Mouse (Mus musculus): ENCODE measurements around the gene Zscan18. TPM values are rescaled to one million over a fixed set of nuclear protein-coding genes. Genes with fewer than 3 reads are reported as not detected.

Gene Zscan18
- polyA plus RNA-seq, 1 experiment from 2014 or later: 4.4 TPM

DNA sequence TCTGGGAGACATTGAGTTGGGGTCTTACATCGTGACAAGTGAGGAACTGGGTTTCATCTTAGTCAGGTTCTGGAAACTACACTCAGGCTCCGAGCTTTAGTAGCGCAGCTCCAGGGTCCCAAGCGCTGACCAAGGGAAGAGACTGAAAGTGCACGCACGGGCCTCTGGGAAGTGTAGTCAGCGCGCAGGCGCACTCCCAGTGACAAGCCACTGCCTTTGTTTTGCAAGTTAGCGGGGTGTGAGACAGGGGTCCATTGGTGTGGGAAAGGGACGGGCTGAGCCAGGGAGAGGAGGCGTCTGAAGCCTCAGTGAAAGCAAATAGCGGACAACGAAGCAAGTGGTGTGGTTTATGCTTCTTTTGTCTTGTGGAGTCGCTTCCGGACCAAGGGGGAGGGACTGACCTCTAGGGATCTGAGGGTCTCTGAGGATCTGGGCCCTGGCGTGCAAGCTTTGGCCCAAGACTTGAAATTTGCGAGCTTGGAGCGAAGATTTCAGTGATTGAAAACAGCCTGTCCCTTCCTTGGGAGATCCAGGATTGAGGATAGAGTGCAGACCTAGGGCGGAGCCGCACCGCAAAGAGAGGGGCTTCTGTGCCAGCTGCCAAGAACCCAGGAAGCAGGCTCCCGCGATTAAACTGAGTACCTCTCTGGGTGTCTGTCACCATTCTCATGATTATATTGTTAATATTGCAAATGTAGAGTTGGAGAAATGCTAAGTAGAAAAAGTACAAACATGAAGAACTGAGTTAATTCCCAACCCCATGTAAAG lies 53.8 kb downstream of the Zscan18 start:
- Histone ChIP-seq H3K4me3 (ENCODE audit: low read length) (peak overlapping the region; percentile 22; the same call in 1 of the 2 replicates), H3K9ac (ENCODE audit: low read length) (no peak overlapping the region; the same call in 1 of the 2 replicates)
- WGBS: 66% methylated on average over 24 of the region's 24 CpGs

DNA sequence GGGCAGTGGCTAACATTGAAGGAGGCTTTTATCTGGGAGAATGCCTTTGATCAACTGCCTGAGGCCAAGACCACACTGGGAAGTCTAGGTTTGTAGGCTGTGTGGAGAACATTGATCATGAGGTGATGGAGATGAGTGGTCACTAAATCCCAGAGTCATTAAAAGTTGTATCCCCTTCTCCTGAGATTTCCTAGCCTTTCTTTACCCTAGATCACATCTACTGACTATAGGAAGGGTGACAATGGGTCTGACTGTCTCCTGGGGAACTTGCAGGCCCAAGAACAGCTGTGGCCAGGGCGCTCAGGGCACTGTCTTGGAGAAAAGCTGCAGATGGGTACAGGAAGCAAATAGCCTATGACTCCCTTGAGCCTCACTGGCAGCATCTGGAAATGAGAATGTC lies 68.5 kb downstream of the Zscan18 start, which contains the start of gene Vmn2r56:
TSS of gene Vmn2r56 (minus strand) at position 101 of the 400 bp plus-strand sequence.
- no peak for ATAC-seq (replicated peaks; ENCODE audit: extremely low read depth, insufficient read depth, low FRiP score)
- H3K27ac ChIP-seq (ENCODE audit: low read length): no peak within 1 kb of the TSS
- no peak within 1 kb of the TSS for H3K9ac ChIP-seq (ENCODE audit: low read length)
- no peaks in the 10 kb centered on the region for H3K9me3 ChIP-seq (replicated peaks; ENCODE audit: control insufficient read depth, low read length)
- no peak within 1 kb of the TSS for H3K4me2 ChIP-seq (ENCODE audit: low read depth, low read length)
- H3K4me1 ChIP-seq (ENCODE audit: control insufficient read depth, insufficient read depth, low read length): no peaks in the 10 kb centered on the region
- no peaks in the 10 kb centered on the region for H3K27me3 ChIP-seq (ENCODE audit: control insufficient read depth, insufficient read depth, low read length)
- no peak within 1 kb of the TSS for H3K4me3 ChIP-seq (ENCODE audit: low read length)
- H3K36me3 ChIP-seq (ENCODE audit: control insufficient read depth, insufficient read depth): no peaks in the 10 kb centered on the region
- 58% methylated on average over 1 of the region's 1 CpGs for WGBS

More for the DNA sequence above, 53.8 kb downstream of the Zscan18 start:
- no peaks in the 10 kb centered on the region for H3K36me3 ChIP-seq (ENCODE audit: control insufficient read depth, insufficient read depth)
- peaks cover 7% of the 10 kb centered on the region for H3K9me3 ChIP-seq (replicated peaks; ENCODE audit: control insufficient read depth, low read length)
- H3K4me2 ChIP-seq (ENCODE audit: low read depth, low read length): peak overlapping the region; percentile 25
- no peaks in the 10 kb centered on the region for H3K27me3 ChIP-seq (ENCODE audit: control insufficient read depth, insufficient read depth, low read length)
- no peaks in the 10 kb centered on the region for H3K4me1 ChIP-seq (ENCODE audit: control insufficient read depth, insufficient read depth, low read length)
- H3K27ac ChIP-seq (ENCODE audit: low read length): no peak overlapping the region
- no peak for ATAC-seq (replicated peaks; ENCODE audit: extremely low read depth, insufficient read depth, low FRiP score)

Other genes with a start within 250 kb of the Zscan18 start
- under 0.01 and 0.01 TPM in 2 replicates for gene Vmn2r53, start 194.8 kb downstream of the Zscan18 start, polyA plus RNA-seq (2015; fragmentation: Nextera tagmentation; extraction: Ambion mirVana)
- not detected in 2 replicates for gene Vmn2r54, start 163.3 kb downstream of the Zscan18 start, polyA plus RNA-seq (2015; fragmentation: Nextera tagmentation; extraction: Ambion mirVana)
- gene Vmn2r55, start 118.6 kb downstream of the Zscan18 start, polyA plus RNA-seq (2015; fragmentation: Nextera tagmentation; extraction: Ambion mirVana): not detected in 2 replicates
- gene Vmn2r56, start 68.6 kb downstream of the Zscan18 start, polyA plus RNA-seq (2015; fragmentation: Nextera tagmentation; extraction: Ambion mirVana): not detected in 2 replicates
- 8.9 and 11.2 TPM in 2 replicates for gene Zfp329, start 15.2 kb upstream of the Zscan18 start, polyA plus RNA-seq (2015; fragmentation: Nextera tagmentation; extraction: Ambion mirVana)
- 23.9 and 26.5 TPM in 2 replicates for gene Zfp110, start 31.1 kb upstream of the Zscan18 start, polyA plus RNA-seq (2015; fragmentation: Nextera tagmentation; extraction: Ambion mirVana)
- gene Zfp128, start 77.5 kb upstream of the Zscan18 start, polyA plus RNA-seq (2015; fragmentation: Nextera tagmentation; extraction: Ambion mirVana): 2.7 and 3.2 TPM in 2 replicates
- 9.9 and 10.8 TPM in 2 replicates for gene Zscan22, start 94.2 kb upstream of the Zscan18 start, polyA plus RNA-seq (2015; fragmentation: Nextera tagmentation; extraction: Ambion mirVana)
- 521 and 529 TPM in 2 replicates for gene Rps5, start 118.7 kb upstream of the Zscan18 start, polyA plus RNA-seq (2015; fragmentation: Nextera tagmentation; extraction: Ambion mirVana)
- 0.47 and 0.74 TPM in 2 replicates for gene Rnf225, start 123.8 kb upstream of the Zscan18 start, polyA plus RNA-seq (2015; fragmentation: Nextera tagmentation; extraction: Ambion mirVana)
- 6.5 and 6.7 TPM in 2 replicates for gene Zfp324, start 162.2 kb upstream of the Zscan18 start, polyA plus RNA-seq (2015; fragmentation: Nextera tagmentation; extraction: Ambion mirVana)
- 6.5 and 7.0 TPM in 2 replicates for gene Zfp446, start 174.2 kb upstream of the Zscan18 start, polyA plus RNA-seq (2015; fragmentation: Nextera tagmentation; extraction: Ambion mirVana)
- not detected in 2 replicates for gene Slc27a5, start 194.6 kb upstream of the Zscan18 start, polyA plus RNA-seq (2015; fragmentation: Nextera tagmentation; extraction: Ambion mirVana)
- 123 and 143 TPM in 2 replicates for gene Trim28, start 195.5 kb upstream of the Zscan18 start, polyA plus RNA-seq (2015; fragmentation: Nextera tagmentation; extraction: Ambion mirVana)
- 17.4 and 20.4 TPM in 2 replicates for gene Zbtb45, start 206.4 kb upstream of the Zscan18 start, polyA plus RNA-seq (2015; fragmentation: Nextera tagmentation; extraction: Ambion mirVana)
- 146 TPM in 2 replicates for gene Chmp2a, start 231.2 kb upstream of the Zscan18 start, polyA plus RNA-seq (2015; fragmentation: Nextera tagmentation; extraction: Ambion mirVana)
- gene Ube2m, start 234.6 kb upstream of the Zscan18 start, polyA plus RNA-seq (2015; fragmentation: Nextera tagmentation; extraction: Ambion mirVana): 49.0 and 94.2 TPM in 2 replicates